Mouse (Mus musculus): ENCODE measurements around the gene Igsf9b.
A peak's percentile ranks its signal among the peaks of the same experiment; 100 is the strongest.

The Igsf9b gene

DNA sequence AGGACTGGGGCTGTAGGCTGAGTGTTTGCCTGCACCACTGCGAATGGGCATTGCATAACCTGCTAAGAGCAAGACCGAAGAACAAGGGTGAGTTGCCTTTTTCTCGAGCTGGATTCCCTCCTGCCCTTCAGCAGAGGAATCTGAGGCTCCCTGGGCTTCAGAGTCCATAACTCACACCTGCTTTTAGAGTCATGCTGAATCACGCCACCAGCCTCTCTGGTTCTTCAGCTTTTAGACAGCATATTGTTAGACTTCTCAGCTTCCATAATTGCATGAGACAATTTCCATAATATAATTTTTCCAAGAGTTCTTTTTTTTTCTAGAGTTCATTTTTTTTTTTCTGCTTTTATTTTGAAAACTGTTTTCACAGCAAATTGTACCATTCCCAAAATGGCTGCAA, 4.6 kb upstream of the Igsf9b start:
- DNase-seq, result no peak

DNA sequence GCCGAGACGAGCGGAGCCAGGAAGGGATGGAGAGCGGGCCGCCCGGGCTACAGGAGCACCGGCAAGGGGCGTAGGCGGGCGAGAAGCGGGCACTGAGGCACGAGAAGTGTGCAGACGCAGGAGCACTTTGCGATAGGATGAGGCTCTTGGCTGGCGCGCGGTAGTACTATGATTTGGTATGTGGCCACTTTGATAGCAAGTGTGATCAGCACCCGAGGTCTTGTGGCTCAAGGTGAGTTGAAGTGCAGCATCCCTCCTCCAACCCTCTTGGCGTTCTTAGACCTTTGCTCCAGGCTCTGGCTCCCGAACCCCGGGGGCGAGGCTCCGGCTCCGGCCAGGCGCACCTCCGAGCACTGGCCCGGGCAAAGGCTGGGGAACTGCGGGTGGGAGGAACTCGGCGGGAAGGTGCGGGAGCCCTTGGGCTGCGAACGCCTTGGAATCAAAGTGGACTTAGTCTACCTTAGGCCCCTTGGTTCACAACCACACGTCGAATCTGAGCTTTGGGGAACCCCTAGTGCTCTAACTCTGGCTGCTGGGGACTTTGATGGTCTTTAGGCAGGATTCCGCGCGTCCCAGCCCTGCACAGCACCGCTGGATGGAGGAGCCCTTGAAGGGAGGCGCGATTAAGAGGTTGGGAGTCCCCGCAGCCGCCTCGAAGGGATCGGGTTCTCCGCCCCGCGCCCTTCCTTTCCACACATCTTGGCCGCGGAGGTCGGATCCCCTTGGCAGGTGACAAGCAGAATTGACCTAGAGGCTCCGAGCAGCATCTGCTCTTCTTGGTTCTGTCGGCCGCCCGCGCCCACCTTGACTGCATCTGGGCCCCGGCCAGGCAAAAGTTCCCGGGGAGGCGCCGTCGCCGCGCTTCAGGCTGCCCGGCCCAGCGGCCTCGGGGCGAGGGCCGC, 533 bp downstream of the Igsf9b start:
- no peak for DNase-seq

DNA sequence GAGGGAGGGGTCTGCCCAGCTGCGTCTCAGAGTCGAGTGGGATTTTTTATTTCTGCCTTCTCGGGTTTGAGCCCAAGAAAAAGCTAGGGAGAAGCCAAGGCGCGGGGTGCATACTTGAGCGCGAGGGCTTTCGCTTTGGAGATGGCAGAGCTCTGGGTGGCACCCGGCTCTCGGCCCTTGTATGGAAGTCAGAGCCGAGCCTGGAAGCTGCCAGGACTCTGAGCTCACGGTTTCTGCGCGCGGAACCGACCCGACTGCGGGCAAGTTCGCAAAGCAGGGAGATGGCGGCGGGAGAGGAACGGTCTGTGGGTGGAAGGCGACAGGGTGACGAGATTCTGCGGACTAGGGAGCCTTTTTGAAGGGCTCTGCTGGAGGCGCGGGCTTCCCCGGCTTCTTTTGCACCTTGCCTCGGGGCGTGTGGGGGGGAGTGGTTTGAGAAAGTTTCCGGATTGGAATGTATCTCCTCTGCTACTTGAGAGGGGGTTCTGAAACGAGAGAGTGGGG, 1.2 kb downstream of the Igsf9b start:
- DNase-seq, result peak; percentile 25 to 26

DNA sequence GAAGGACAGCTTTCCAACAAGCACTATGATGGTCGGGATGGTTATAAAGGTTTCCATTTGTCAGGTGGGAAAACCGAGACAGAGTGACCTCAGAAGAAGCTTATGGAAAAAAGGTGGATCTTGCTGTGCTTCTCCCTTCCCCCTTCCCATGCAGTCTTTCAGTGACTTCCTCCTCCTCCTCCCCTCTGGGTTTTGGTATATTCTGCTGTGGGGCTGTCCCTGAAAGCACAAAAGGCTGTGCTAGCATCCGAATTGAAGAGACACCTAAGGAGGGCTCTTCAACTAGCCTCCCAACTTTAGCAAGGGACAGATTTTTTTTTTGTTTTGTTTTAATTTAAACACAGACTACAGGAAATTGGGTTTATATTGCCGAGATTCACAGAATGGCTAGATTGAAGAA, 1.7 kb downstream of the Igsf9b start:
- DNase-seq, result no peak

DNA sequence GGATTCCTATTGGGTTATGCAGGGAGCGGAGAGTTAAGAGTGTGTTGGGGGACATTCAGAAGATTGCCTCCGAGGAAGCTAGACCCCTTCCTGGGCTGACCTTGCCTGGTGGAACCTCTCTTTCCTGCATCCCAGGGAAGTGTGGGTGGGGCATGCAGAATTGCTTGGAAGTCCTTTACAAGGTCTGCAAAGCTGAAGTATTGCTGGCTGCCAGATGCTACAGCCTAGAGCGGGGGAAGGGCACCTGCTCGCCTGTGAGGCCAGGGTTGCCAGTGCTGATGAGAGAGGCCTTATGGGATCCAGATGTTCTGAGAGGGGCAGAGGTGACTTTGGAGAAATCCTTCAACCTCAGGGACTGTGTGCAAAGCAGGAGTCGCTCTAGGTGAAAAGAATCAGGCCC, 2.5 kb downstream of the Igsf9b start:
- DNase-seq, result no peak

DNA sequence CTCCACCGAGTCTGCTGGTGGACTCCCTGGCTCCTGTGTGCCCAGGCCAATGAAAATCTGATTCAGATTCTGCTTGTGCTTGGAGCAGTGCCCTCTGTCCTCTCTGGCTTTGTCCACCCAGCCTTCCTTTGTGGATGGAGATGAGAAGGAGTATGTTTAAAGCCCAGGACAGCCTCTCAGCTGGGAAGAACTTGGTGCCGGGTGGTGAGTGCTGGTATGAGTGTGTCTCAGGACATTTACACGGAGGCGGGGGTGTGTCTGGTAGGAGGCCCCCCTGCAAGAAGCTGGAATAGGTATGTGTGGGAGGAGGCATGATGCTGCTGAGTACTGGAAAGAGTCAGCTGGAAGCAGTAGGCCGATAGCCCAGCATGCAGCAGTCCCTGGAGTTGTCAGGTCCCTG, 3.3 kb downstream of the Igsf9b start:
- no peak for DNase-seq

DNA sequence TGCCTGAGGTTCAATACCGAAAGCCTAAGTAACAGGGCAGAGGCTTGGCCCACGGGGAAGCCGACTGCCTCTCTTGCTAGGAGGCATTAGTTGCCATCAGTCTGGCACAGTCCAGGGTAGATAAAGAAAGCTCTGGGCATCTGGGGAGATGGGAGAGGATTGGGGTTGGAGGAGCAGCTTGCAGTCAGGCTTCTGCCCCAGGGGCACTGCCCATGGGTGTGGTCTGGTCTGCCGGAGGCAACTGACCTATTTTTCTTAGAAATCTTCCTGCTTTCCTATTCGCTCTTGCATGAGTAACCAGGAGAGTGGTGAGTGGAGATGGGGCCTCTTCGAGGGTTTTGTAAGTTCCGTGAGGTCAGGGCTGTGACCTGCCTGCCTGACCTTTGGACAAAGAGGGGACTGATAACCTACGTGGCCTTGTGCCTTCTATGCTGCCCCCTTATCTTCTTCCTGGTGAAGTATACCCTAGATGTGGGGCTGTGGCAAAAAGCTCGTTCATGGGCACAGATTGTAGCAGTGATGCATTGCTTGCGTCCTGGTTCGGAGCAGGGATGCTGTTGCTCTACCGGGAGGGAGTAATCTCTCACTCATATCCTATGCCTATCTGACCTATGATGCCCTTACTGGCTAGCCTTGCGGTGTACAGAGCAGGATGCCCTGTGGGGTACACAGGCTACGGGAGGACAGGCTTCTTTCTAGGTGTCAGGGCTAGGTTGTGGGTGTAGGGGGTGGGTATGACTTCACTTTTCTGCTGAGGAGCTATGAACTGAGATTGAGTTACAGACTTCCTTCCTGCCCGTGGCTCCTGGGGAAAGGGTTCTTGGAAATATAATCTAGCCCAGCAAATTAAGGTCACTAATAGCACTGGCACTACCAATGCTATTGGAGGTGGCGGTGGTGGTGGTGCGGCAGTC, 4.8 kb downstream of the Igsf9b start:
- DNase-seq, result no peak

DNA sequence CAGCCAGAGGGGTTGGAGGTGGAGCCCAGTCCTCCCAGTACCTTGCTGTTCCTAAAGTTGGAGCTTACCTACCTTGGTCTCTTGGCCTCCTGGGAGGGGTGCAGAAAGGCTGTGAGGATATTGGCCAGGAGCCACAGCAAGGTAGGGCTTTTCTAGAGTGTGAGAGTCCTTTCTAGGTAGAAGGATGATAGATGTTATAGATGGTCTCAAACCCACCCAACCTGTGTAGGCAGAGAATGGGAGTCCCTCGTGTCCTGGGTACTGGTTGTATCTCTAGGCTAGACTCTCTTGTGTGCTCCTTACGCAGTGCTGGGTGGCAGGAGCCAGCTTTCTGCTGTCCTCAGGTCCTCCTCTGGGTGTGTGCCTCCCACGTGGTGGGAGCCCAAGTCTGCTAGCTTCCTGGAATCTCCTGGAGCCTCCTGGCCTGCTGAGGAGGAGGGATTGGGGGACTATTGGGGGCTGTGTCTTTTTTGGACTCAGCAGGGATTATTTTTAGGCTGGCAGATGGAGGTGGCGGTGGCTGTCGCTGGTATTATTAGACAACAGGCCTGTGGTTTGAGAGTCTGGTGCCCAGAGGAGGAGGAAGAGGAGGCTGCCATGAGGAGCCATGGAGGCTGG, 5.6 kb downstream of the Igsf9b start:
- DNase-seq, result no peak

DNA sequence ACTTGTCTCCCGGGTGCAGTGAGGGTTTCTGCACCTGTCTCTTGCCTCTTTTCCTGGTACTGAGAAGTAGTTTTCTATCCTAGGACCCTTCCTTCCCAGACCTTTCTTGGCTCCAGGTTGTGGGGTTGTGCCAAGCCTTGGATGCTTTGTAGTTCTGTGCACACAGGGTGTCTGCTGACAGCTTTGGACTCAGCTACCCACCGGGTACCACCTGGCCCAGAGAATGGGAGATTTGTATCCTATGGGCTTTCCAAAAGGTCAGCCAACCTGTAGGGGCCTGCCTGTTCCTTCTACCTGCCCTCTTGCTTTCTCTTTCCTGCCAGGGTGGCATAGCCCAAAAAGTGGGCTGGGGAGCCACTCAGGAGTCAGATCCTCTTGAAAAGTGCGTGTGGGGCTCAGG, 6.5 kb downstream of the Igsf9b start:
- DNase-seq, result no peak

DNA sequence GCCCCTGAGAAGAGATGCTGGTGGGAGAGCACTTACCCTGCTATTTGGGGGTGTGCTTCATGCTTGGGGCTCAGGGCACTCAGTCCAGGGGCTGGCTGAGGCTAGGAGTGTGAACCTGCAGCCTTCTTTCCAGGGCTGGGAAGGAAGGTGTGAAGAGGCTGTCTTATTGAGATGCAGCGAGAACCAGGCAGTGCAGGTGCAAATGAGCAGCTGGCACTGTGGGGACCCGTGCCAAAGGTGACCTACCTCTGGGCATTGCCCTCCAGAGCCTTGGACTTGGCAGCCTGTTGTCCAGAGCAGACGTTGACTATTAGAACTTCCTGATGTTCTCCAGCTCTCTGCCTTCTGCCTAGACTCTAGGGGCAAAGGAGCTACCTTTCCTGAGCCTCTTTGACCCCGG, 7.6 kb downstream of the Igsf9b start:
- DNase-seq, result no peak

DNA sequence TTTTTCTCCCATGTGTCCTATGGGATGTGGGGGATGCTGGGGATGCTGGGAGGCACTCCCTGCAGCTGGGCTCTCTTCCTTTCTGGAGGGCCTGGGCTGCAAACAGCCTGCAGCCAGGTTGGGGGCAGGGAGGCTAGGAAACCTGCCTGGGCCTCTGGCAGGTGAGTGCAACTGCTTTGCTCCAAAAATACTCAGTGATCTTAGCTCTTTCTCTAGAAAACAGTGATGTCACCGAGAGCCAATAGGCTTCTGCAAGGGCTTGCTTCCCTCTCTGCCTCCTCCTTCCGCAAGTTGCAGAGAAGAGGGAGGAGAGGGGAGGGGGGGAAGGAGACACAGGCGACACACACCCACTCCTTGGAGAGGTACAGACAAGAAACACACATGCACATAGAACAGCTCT, 8.3 kb downstream of the Igsf9b start:
- DNase-seq, result no peak

DNA sequence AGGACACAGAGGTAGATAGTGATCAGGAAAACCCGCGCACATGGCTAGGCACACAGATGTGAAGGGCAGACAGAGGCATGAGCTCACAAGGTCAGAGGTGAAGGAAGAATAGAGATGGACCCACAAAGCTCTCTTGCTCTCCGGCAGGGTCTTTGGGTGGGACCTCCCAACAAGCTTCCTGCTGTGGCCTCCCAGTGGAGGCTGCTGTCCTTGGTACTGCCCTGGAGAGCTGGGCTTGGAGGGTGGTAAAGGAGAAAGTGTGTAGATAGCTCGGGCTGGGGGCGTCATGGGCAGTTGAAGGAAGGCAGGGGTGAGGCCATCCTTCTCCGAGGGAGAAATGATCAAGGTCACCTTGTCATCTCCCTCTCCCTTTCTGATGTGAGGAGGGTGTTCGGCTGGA, 9.0 kb downstream of the Igsf9b start:
- no peak for DNase-seq

DNA sequence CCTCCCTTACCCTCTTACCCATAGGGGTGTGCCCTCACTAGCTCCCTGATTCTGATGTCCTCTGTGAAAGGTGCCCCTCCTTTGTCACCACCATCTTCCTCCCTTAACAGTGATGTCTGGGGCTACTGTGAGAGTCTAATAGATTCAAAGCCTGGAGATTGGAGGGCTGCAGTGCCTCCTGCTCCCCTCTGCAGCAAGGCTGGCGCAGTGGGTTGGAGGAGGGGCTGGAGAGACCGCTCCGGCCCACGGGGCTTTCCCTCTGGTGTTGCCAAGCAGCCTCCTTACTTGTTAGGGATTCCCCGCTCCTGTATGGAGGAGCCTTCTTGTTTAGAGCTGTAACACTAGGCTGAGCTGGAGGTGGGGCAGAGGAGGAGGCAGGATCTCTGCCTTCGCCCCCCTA, 9.6 kb downstream of the Igsf9b start:
- DNase-seq, result no peak

DNA sequence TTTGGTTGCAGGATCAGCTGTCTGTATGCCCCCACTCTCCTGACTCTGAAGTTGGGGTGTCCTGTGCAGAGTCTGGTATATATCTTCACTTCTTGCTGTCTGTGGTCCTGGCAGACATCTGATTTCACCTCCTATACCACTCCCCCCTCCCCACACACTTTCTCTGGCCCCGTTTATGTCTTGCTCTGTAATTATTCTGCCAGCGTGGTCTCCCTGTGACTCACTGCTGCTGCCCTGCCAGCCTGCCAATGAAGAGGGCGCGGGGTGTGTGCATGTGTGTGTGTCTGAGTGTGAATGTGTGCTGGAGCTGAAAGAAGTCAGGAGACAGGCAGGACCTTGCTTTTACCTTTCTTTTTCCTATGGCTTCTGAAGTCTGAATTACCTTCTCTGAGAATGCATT, 11.0 kb downstream of the Igsf9b start:
- DNase-seq, result no peak

DNA sequence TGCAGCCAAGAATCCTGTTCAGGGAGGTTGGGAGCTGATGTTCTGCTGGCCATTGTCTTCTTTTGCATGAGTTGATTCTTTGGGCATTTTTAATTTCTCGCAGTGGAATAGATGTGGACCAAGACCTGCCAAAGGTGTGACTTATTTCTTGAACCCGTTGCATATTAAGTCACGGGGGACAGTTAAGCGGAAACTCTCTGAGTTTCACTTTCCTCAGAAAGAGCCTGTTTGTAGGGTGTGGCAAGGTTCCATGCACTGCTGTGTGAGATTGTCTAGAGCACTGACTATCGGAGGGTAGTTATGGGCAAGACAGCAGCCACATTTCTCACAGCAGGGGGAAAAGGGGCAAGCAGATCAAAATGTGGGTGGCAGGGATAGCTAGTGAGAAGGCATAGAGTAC, 14.4 kb downstream of the Igsf9b start:
- no peak for DNase-seq

DNA sequence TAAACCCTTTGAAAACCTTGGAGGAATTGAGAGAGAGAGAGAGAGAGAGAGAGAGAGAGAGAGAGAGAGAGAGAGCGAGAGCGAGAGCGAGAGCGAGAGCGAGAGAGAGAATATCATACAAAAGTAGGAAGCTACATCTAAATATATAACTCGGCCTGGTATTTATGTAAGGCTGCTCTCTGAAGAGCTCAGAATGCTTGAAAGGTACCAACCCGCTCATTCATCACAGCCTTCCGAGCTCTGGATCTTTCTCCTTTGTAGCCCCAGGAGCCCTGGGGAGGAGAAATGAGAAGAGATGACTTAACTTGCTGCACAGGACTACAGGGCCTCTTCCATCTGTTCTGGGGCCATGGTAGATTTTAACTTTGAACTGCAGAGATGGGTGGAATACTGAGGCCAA, 22.3 kb downstream of the Igsf9b start:
- no peak for DNase-seq

DNA sequence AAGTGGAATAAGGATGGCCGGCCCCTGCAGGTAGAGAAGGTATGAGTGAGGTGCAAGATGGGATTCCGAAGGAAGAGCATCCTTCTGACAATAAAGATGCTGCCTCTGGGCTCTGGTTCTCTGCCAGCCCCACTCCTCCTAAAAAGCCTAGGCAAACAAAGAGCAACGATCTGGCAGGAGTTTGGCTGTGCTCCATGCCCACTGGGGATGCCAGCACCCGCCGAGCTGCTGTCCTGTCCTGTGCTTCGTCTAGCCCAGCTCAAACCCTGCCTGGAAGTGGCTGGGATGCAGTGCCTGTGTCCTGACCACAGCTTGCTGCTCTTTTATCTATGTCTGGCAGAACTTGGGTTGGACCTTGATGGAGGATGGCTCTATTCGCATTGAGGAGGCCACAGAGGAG, 23.3 kb downstream of the Igsf9b start:
- no peak for DNase-seq

DNA sequence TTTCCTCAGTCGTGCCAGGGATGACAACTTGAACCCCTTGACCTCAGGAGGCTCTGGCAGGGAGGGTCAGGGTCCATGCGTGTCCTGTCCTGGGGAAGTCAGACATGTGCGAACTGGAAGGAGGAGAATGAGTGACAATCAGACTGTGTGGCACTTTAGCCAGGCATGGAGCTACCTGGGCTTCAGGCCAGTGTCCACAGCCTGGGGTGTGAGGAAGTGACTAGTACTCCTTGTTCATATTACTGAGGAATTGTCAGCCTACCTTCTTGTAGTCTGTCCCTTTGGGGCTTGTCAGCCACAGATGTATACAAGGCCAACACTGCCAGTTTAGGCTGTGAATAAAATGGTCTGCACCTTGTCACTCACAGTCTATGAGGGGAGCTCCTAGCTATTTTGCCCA, 24.4 kb downstream of the Igsf9b start:
- DNase-seq, result no peak

DNA sequence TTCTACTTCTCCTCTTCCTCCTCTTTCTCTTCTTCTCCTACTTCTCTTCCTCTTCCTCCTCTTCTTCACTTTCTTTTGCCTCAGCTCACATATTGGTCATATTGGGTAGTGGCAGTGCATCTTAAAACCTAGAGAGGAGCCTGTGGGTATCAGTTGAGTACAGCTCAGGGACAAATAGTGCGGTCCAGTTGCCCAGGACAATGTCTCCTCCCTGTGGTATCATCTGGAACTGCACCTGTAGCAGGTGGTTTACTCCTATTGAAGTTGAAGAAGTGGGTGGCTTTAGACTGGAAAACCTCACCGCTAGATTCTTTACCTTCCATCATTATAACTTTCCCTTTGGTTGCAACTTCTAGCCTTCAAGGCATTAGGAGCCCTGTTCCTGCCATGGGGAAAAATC, 26.9 kb downstream of the Igsf9b start:
- peak; percentile 18 to 36 for DNase-seq

DNA sequence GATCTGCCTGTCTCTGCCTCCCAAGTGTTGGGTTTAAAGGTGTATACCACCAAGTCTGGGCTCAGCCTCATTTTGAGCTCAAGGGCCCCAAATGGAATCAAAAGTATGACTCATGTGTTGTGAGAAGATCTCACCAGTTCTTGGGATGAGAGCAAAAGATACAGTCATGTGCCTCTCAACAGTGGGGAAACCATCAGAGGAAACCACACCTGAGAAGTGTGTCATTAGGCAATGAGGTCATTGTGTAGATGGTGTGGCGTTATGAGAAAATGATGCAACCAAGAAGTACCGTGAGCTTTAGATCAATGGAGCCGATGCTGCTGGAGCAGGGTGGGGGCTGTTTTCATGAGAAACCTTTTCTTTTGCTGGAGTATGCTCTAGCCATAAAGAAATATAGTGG, 28.6 kb downstream of the Igsf9b start:
- no peak for DNase-seq

DNA sequence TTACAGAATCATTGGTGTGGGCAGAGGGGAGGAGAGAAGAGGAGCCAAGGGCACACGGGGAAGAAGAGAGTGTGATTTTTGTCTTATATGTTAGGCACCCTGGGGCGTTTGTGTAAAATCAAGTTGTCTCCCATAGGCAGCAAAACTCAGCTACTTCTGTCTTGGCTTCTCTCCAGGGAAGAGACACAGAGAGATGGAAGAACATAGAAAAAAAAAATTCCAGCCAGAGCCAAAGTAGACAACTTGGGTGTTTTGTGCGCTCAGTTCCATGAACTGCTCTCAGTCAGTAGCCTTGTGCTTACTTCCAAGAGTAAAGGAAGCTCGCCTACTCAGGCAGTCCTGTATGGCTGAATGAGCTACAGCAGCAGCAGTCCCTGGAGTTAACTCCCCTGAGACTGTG, 31.4 kb downstream of the Igsf9b start:
- DNase-seq, result no peak

DNA sequence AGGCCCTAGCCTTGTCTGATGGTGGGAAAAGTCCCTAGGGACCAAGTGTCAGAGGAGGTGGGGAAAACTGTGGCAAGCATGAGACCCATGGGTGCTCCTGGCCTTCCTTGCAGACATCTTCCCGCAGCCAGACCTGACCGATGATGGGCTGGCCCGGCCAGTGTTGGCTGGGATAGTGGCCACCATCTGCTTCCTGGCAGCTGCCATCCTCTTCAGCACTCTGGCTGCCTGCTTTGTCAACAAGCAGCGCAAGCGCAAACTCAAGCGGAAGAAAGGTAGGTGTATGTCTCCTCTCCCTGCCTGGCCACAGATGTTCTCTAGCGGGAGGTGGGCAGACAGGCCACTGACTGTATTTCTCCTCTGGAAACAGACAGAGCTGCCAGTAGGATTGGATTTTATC, 32.5 kb downstream of the Igsf9b start:
- DNase-seq, result no peak

DNA sequence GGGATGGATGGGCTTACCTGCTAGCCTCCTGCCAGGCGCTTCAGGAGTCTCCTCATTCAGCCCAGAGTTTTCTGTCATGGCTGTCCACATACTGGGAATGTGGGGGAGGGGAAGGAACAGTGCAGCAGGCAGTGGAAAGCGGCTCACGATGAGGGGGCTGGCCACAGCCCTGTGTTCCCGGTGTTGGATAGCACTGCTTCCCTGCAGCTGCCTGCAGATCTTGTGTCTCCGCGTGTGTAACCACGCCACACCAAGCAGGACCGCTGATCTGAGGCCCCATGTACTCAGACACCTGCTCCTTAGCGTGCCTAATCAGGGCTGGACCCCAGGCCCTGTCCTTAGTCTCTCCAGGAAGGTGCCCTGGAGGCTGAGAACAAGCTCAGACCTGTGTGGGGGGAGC, 35.9 kb downstream of the Igsf9b start:
- no peak for DNase-seq

Data from lung, adult 18-20 months (tissue).